Mouse (Mus musculus): ENCODE data around the gene Zfp217. TPM values are rescaled to one million over a fixed set of nuclear protein-coding genes. Genes with fewer than 3 reads are reported as not detected.

Zfp217 gene
- total and polyA plus RNA-seq, 3 experiments, result 5.3 to 12.1 (median 10.0) TPM

- TF ChIP-seq ZC3H11A (IDR thresholded peaks at IDR 0.05; ENCODE audit: low read depth, low read length) (no peak), MAFK (IDR thresholded peaks at IDR 0.05; ENCODE audit: insufficient replicate concordance, low read length) (no peak), POLR2A (IDR thresholded peaks at IDR 0.05; ENCODE audit: low read depth, low read length) (no peak), TBP (conservative IDR thresholded peaks at IDR 0.05; ENCODE audit: low read depth, low read length) (no peak), USF1 (IDR thresholded peaks at IDR 0.05; ENCODE audit: low read depth, low read length) (no peak), ETS1 (conservative IDR thresholded peaks at IDR 0.05; ENCODE audit: low read depth, low read length) (no peak), ZMIZ1 (IDR thresholded peaks at IDR 0.05; ENCODE audit: low read depth, low read length) (no peak), BHLHE40 (IDR thresholded peaks at IDR 0.05; ENCODE audit: low read depth, low read length) (no peak), KAT2A (IDR thresholded peaks at IDR 0.05; ENCODE audit: insufficient replicate concordance, low read length) (no peak)
- H3K79me2 ChIP-seq (replicated peaks; ENCODE audit: control insufficient read depth, extremely low read depth, insufficient read depth, poor library complexity, severe bottlenecking), result no peaks in the 10 kb centered on the region
- DNase-seq (ENCODE audit: extremely low read depth), result no peak
- H3K9me3 ChIP-seq (replicated peaks; ENCODE audit: low read length), result no peaks in the 10 kb centered on the region
- H3K27me3 ChIP-seq (replicated peaks), result no peaks in the 10 kb centered on the region
- no peak overlapping the region for H3K27ac ChIP-seq (ENCODE audit: insufficient read depth, low read depth)
- no peak overlapping the region for H3K4me3 ChIP-seq (replicated peaks in 1 of 3; ENCODE audit: low read depth in 2 of 3, low read length in 2 of 3, poor library complexity in 1 of 3)
- H3K36me3 ChIP-seq (replicated peaks in 1 of 2; ENCODE audit: control insufficient read depth in 1 of 2, insufficient read depth in 1 of 2, low read length in 1 of 2), result no peaks in the 10 kb centered on the region
- in situ Hi-C loops (cut with MboI; ENCODE audit: low pct_ligation_motif_present, low pct_unique_long_range_greater_than_20kb, low sequenced_read_pairs) (no loop called here), dilution Hi-C loops (cut with MboI; ENCODE audit: extremely low pct_ligation_motif_present, extremely low pct_unique_long_range_greater_than_20kb, low sequenced_read_pairs) (no loop called here)
- peaks cover 0 to 45% of the 10 kb centered on the region in 2 experiments; a peak in 2 of 4 replicates for H3K4me1 ChIP-seq (ENCODE audit: control insufficient read depth in 1 of 2, insufficient read depth in 2 of 2)
- no peak overlapping the region for H3K4me2 ChIP-seq (ENCODE audit: insufficient read depth, low read depth, poor library complexity, severe bottlenecking)
- H3K9ac ChIP-seq (ENCODE audit: insufficient read depth, low read depth), result no peak overlapping the region
These were observed 10.3 kb upstream of the Zfp217 start for GRCm38 (mm10) chr2:170158251-170158650.

- H3K27ac ChIP-seq (ENCODE audit: insufficient read depth, low read depth), result no peak overlapping the region
- peaks cover 0 to 50% of the 10 kb centered on the region in 2 experiments; a peak in 3 of 4 replicates for H3K4me1 ChIP-seq (ENCODE audit: control insufficient read depth in 1 of 2, insufficient read depth in 2 of 2)
These were observed 9.6 kb upstream of the Zfp217 start for GRCm38 (mm10) chr2:170157280-170158200.

GRCm38 (mm10) chr2:170155089-170155740 lies 7.3 kb upstream of the Zfp217 start:
- peaks cover 0 to 48% of the 10 kb centered on the region in 2 experiments; a peak in 3 of 4 replicates for H3K4me1 ChIP-seq (ENCODE audit: control insufficient read depth in 1 of 2, insufficient read depth in 2 of 2)
- H3K9ac ChIP-seq (ENCODE audit: insufficient read depth, low read depth), result peak overlapping the region; percentile 77
- peak; percentile 85 for TF ChIP-seq IRF4 (IDR thresholded peaks at IDR 0.05; ENCODE audit: low read depth, low read length)
- peak; percentile 48 for TF ChIP-seq ETS1 (conservative IDR thresholded peaks at IDR 0.05; ENCODE audit: low read depth, low read length)
- TF ChIP-seq ZKSCAN1 (IDR thresholded peaks at IDR 0.05; ENCODE audit: borderline replicate concordance, low read depth, low read length), result no peak
- TF ChIP-seq MYC (IDR thresholded peaks at IDR 0.05; ENCODE audit: low read depth, low read length), result no peak
- TF ChIP-seq ZC3H11A (IDR thresholded peaks at IDR 0.05; ENCODE audit: low read depth, low read length), result no peak
- no peak for TF ChIP-seq UBTF (IDR thresholded peaks at IDR 0.05; ENCODE audit: low read depth, low read length)
- TF ChIP-seq SMC3 (IDR thresholded peaks at IDR 0.05; ENCODE audit: low read depth, low read length), result peak; percentile 23
- TF ChIP-seq NELFE (IDR thresholded peaks at IDR 0.05; ENCODE audit: low read depth, low read length), result peak; percentile 59
- TF ChIP-seq CHD2 (IDR thresholded peaks at IDR 0.05; ENCODE audit: low read length), result peak; percentile 5; the same call in 1 of the 2 replicates
- TF ChIP-seq HCFC1 (IDR thresholded peaks at IDR 0.05; ENCODE audit: low read depth, low read length), result no peak
- TF ChIP-seq CHD1 (IDR thresholded peaks at IDR 0.05; ENCODE audit: low read depth, low read length), result no peak; the same call in 1 of the 2 replicates
- peak; percentile 46 for TF ChIP-seq BHLHE40 (IDR thresholded peaks at IDR 0.05; ENCODE audit: low read depth, low read length)
- peak; percentile 78 for TF ChIP-seq ELF1 (IDR thresholded peaks at IDR 0.05; ENCODE audit: low read depth, low read length)
- TF ChIP-seq POLR2A (IDR thresholded peaks at IDR 0.05; ENCODE audit: low read depth, low read length), result peak; percentile 45
- TF ChIP-seq CTCF (conservative IDR thresholded peaks at IDR 0.05 in 1 of 2, IDR thresholded peaks at IDR 0.05 in 1 of 2; ENCODE audit: low read depth in 2 of 2, low read length in 2 of 2), result peak in 1 of 2 experiments; percentile 40; a peak in 2 of 4 replicates
- no peak for TF ChIP-seq KAT2A (IDR thresholded peaks at IDR 0.05; ENCODE audit: insufficient replicate concordance, low read length)
- no peak for TF ChIP-seq RCOR1 (conservative IDR thresholded peaks at IDR 0.05; ENCODE audit: low read depth, low read length)

More at GRCm38 (mm10) chr2:170157280-170158200, 9.6 kb upstream of the Zfp217 start:
- TF ChIP-seq ZNF384 (IDR thresholded peaks at IDR 0.05; ENCODE audit: low read depth, low read length) (peak; percentile 80), IRF4 (IDR thresholded peaks at IDR 0.05; ENCODE audit: low read depth, low read length) (no peak)
- no peaks in the 10 kb centered on the region for H3K79me2 ChIP-seq (replicated peaks; ENCODE audit: control insufficient read depth, extremely low read depth, insufficient read depth, poor library complexity, severe bottlenecking)
- no peak overlapping the region for H3K9ac ChIP-seq (ENCODE audit: insufficient read depth, low read depth)
- H3K4me3 ChIP-seq (replicated peaks in 1 of 3; ENCODE audit: low read depth in 2 of 3, low read length in 2 of 3, poor library complexity in 1 of 3), result no peak overlapping the region
- no peak for DNase-seq (ENCODE audit: extremely low read depth)
- dilution Hi-C loops (cut with MboI; ENCODE audit: extremely low pct_ligation_motif_present, extremely low pct_unique_long_range_greater_than_20kb, low sequenced_read_pairs) (no loop called here), in situ Hi-C loops (cut with MboI; ENCODE audit: low pct_ligation_motif_present, low pct_unique_long_range_greater_than_20kb, low sequenced_read_pairs) (no loop called here)
- peak overlapping the region; percentile 22; the same call in 1 of the 2 replicates for H3K4me2 ChIP-seq (ENCODE audit: insufficient read depth, low read depth, poor library complexity, severe bottlenecking)
- H3K36me3 ChIP-seq (replicated peaks in 1 of 2; ENCODE audit: control insufficient read depth in 1 of 2, insufficient read depth in 1 of 2, low read length in 1 of 2), result no peaks in the 10 kb centered on the region
- H3K9me3 ChIP-seq (replicated peaks; ENCODE audit: low read length), result no peaks in the 10 kb centered on the region
- H3K27me3 ChIP-seq (replicated peaks), result no peaks in the 10 kb centered on the region

More at GRCm38 (mm10) chr2:170155089-170155740, 7.3 kb upstream of the Zfp217 start:
- Histone ChIP-seq H3K4me2 (ENCODE audit: insufficient read depth, low read depth, poor library complexity, severe bottlenecking) (peak overlapping the region; percentile 85), H3K79me2 (replicated peaks; ENCODE audit: control insufficient read depth, extremely low read depth, insufficient read depth, poor library complexity, severe bottlenecking) (no peaks in the 10 kb centered on the region), H3K27me3 (replicated peaks) (no peaks in the 10 kb centered on the region), H3K4me3 (replicated peaks in 1 of 3; ENCODE audit: low read depth in 2 of 3, low read length in 2 of 3, poor library complexity in 1 of 3) (peak overlapping the region in 2 of 3 experiments; percentile 48 to 54), H3K27ac (ENCODE audit: insufficient read depth, low read depth) (peak overlapping the region; percentile 83), H3K9me3 (replicated peaks; ENCODE audit: low read length) (no peaks in the 10 kb centered on the region), H3K36me3 (replicated peaks in 1 of 2; ENCODE audit: control insufficient read depth in 1 of 2, insufficient read depth in 1 of 2, low read length in 1 of 2) (no peaks in the 10 kb centered on the region)
- dilution Hi-C loops (cut with MboI; ENCODE audit: extremely low pct_ligation_motif_present, extremely low pct_unique_long_range_greater_than_20kb, low sequenced_read_pairs) (no loop called here), in situ Hi-C loops (cut with MboI; ENCODE audit: low pct_ligation_motif_present, low pct_unique_long_range_greater_than_20kb, low sequenced_read_pairs) (no loop called here)
- peak; percentile 80 for DNase-seq (ENCODE audit: extremely low read depth)

All from CH12.LX (cell line).